Mouse (Mus musculus) induced T-regulatory cell, adult 2 months (primary cell): ENCODE results near the gene Acp7.
"Not testable (repeated sequence)": the region's sequence is repeated elsewhere in the genome, so short reads cannot be mapped to it uniquely, and the experiment has no call there.

Source experiments
- DNase-seq: peaks from one replicate; pipeline ENCODE4 v3.0.0-alpha.2; 2012; ENCODE audit warnings: low read depth

Acp7 gene

DNA sequence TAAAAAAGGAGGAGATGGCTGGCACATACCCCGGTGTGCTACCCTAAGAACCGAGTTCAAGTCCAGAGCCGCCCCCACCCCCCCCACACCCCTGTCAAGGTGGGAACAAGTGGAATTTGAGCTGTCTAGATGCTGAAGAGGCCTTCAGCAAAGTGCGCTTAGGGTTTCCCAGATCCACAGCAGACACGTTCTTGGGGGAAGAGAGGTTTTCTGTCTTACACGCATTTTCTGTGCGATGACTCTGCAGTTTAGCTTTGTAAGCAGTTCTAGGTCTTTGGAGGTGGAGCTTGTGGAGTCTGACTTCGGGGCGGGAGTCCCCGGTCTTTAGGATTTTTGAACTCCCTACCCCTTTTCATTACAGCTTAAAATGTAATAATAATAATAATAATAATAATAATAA is at the start of gene Acp7:
Gene Acp7, minus strand, starts transcription at position 260 of the 400 bp plus-strand sequence.
- no peak for DNase-seq

GRCm38 (mm10) chr7:28677624-28678023 is 46.5 kb upstream of the Acp7 start:
- no peak for DNase-seq

DNA sequence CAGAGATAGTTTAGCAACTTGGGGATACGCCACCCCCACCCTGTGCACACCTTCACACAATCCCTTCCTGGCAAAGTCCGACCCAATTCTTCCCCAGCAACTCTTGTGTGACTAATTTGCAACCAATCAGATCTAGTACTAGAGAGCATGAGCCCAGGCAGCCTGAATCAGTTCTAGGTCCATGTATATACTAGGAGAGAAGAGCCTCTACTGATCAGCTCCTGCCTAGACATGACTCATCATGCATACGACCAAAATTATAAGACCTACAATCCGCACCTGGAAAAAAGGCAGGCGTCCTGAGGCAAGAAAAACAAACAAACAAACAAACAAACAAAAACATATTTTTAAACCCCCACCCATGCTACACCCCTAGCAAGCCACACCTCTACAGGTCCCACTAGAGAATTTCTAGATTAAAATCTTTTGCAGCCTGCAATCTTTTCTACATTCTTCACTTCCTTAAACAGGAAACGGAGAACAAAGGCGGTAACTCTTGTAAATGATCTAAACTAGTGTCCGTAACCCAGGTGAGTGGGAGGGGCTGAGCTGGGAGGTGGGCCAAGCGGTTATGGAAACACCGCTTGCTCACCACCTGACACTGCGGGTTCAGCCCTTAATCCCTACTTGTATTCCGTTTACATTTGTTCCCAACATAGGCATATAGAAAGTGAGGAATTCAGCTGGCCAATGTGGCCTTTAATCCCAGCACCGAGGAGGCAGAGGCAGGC is 45.8 kb upstream of the Acp7 start:
- DNase-seq, result peak; percentile 76

DNA sequence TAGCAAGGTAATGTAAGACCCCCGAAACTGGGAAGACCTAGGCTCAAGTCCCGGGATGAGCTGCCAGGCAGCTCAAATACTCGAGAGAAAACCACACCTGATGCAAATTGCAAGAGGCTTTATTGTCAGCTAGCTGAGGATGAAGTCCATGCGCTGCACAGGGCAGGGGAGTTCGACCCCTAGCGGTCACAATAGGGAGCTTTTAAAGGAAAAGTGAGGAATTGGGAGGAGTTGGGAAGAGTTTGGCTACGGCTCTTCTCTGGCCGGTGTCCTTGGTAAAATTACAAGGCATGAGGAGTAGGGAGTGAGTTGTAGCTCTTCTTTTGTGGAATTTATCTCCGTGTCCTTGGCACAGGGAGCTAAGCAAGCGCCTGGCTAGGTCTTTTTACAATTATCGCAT is 44.6 kb upstream of the Acp7 start:
- DNase-seq, result no peak

DNA sequence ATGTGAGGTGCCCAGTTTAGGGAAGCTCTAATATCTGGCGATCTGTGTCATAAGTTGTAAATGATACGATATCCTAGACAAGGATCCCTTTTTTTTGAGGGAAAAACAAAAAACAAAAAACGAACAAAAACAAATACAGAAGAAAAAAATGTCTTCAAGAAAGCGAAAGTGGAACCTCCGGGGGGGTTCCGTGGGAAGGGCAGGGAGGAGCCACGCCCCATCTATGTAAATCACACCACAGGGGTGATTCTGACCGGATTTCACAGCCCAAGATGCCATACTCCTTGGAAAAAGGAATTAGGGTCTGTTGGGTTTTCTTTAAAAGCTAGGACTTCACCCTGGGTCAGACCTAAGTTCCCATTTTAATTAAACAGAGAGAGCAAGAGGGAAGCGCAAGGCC is 43.9 kb upstream of the Acp7 start:
- DNase-seq, result peak; percentile 45

DNA sequence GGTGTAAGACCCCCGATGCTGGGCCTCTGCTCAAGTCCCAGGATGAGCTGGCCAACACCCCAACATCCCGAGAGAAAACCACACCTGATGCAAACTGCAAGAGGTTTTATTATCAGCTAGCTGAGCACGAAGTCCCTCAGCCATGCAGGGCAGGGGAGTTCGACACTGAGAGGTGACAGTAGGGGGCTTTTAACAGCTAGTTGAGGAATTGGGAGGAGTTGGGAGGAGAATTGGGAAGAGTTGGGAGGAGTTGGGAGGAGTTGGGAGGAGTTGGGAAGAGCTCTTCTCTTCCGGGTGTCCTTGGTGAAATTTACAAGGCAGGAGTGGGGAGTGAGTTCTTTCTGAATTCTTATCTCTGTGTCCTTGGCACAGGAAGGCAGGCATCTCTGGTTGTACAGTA is 41.7 kb upstream of the Acp7 start:
- DNase-seq, result not testable (repeated sequence)

DNA sequence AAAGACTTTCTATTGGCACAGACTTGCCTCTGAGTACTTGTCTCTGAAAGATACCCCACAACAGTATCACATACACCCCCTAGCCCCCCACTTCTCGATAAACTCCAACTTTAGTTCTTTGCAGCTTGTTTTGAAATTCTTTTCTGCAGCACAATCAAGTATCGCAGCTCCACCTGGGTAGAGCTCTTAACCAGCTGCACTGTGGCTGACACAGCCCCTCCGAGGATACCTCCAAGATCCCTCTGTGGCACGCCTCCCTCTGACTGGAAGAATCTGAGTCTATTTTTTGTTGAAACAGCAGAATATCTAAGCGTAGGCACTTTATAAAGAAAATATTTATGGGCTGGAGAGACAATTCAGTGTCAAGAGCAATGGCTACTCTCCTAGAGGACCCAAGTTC is 41.1 kb upstream of the Acp7 start:
- DNase-seq, result no peak

GRCm38 (mm10) chr7:28671172-28671571 is 40.0 kb upstream of the Acp7 start:
- peak; percentile 63 for DNase-seq

DNA sequence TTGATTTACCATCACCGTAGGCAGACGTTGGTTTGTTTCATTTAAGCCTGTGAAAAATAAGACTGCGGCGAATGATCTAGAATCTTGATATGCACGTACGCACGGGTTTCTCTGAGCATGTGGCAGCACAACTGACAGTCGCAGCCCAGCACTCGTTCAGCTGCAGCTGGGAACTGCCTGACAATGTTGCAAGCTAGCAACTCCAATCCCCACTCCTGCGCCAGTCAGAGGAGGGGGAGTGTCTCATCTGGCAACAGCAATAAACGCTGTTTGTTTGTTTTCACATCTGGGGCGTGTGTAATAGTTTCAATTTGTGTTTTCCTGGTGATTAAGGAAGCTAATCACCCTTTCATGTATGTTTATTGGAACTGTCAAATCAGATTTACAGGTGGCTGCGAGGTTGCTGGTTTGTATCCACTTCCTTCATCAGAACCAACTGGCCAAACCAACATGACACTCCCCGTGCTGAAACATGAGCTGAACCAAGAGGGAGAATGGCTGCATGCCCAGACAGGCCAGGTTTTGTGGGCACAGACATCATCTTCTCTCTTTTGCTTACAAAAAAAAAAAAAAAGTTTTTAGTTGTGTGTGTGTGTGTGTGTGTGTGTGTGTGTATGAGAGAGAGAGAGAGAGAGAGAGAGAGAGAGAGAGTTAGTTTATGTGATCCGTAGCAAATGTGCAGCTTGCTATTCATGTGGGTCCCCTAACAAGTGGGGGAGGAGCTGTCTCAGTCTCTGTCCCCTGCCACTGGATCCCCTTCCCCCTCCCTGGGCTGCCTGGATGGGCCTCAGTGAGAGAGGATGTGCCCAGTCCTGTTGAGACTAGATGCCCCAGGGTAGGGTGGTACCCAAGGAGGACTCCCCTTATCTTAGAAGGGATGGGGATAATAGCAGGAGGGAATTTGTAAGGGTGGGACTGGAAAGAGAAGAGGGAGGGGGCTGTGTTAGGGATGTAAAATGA is 34.8 kb upstream of the Acp7 start:
- DNase-seq, result peak; percentile 72

DNA sequence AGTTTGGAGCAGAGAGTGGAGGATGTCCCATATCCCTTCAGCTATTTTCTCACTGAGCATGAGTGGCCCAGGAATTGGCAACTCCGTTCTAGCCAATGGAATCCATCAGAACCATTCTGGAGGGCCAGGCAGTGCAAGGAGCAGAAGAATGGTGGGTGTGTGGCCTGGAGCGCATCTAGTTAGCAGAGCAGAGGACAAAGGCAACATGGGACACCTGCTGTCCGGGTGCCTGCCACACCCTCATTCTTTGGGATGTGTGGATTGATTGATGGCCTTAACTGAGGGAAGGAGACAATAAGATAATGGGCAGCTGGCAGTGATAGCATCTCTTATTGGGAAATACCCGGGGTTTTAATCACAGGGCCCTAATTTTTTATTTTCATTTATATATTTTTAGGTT is 25.3 kb upstream of the Acp7 start:
- no peak for DNase-seq

GRCm38 (mm10) chr7:28651157-28651556 is 20.0 kb upstream of the Acp7 start:
- DNase-seq, result peak; percentile 57

DNA sequence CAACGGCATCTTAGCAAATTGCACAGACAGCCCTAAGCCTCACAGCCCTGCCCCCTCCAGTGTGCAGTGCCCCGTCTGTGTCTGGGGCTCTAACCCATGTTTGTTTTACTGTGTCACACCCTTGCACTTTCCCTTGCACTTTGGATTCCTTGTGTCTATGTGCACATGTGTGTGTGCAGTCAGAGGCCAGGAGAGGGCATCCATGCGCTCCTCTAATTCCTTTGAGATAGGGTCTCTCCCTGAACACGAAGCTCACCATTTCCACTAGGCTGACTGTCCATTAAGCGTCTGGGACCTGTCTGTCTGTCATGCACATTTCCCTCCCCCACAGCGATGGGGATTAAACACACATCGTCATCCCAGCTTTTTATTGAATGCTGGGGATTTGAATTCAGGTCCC is 15.9 kb upstream of the Acp7 start:
- peak; percentile 34 for DNase-seq

DNA sequence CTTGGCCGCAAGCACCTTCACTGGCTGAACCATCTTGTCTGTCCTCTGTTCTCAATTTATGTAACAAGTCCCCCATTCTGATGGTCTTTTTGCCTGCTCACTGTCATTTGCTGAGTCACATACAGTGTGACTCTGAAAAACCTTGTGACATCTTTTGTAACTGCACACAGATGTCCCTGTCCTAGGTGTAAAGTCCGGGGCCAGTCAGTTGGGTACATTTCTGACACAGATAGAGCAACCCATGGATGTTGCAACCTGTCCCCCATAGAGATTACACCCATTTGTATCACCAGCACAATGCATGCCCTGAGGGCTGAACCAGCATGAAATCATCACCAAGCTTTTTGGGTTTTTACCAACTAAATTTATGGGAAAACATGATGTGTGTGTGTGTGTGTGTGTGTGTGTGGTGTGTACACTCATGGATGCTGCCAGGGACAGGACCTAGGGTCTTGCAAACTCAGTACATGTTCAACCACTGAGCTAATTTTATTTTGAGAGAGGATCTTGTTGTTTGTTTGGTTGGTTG is 14.9 kb upstream of the Acp7 start:
- DNase-seq, result no peak

- DNase-seq, result no peak
Measured at GRCm38 (mm10) chr7:28645366-28645765, 14.2 kb upstream of the Acp7 start.

DNA sequence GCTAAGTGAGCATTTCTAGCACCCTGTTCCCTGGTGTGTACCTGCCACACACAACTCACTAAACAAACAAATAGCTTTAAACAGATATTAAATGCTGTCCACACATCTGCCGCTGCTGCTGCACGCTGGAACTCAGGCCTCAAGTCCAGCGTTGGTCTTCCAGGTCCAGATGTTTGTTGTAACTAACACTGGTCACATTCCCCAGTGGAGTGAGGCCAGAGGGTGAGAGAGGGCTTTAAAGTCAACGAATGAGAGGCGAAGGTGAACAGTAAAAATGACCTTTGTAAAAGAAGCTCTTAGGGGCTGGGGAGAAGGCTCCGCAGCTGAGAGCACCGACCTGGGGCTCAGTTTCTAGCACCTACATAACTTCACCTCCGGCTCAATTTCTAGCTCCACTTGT is 10.4 kb upstream of the Acp7 start:
- DNase-seq, result no peak

DNA sequence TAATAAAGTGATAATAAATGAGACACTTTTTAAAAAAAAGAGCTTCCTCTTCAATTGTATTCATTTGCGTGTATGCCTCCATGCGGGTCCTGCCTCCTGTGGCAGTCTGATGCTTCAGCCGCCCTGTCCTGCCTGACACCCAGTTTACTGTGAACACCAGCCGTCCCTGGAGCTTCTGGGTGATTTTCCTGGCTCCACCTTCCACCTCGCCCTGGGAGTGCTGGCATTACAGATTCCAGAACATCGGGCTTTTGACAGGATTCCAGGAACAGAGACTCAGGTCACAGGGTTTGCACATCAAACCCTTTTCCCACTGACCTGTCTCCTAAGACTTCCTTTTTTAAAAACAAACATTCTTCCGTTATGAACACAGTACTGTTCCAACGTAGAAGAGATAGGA is 6.4 kb upstream of the Acp7 start:
- no peak for DNase-seq

GRCm38 (mm10) chr7:28634128-28634527 is 3.0 kb upstream of the Acp7 start:
- no peak for DNase-seq

- no peak for DNase-seq
Measured at GRCm38 (mm10) chr7:28624791-28625190, 6.3 kb downstream of the Acp7 start.

DNA sequence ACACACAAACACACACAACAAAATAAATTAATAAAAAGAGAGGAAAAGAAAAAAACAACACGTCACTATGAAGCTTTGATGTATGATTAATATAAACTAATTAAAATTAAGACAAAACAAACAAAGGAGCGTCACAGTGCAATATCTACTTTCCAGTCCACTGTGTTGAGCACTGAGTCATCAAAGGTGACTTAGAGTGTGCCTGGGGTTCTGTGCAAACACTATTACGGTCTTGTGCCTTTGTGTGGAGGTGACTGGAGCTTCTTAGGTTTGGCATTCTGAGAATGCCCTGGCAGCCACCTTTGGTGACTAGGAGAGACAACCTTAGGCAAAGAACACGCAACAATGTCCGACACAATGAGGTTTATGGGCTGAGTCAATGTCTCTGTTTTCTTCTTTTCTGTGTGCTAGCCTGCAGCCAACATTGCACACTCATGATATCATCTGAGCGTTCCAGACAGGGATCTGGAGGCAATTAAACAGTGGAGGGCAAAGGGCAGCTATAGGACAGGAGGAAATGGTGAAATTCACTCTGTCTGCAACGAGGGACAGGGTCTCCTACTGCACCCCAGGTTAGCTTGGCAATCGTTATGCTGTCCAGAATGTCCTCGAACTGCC is 11.9 kb downstream of the Acp7 start:
- DNase-seq, result no peak

DNA sequence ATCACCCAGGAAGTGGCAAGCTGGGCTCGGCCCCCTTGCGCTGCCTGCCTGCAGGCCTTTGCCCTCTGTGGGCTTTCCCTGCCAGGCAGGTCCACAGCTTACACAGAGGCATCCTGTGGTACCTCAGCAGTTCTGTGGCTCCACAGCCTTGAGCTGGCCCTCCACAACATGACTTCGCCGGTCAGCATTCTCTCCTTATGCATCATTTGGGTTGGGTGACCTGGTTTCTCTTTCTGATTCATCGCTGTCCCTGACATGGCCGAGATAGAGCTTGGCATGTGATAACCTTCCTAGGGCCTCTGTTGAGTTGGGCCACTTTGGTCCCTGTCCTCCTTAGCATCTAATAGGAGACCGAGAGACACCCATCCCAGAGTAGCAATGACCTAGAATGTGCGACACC is 25.2 kb downstream of the Acp7 start:
- peak; percentile 46 for DNase-seq

DNA sequence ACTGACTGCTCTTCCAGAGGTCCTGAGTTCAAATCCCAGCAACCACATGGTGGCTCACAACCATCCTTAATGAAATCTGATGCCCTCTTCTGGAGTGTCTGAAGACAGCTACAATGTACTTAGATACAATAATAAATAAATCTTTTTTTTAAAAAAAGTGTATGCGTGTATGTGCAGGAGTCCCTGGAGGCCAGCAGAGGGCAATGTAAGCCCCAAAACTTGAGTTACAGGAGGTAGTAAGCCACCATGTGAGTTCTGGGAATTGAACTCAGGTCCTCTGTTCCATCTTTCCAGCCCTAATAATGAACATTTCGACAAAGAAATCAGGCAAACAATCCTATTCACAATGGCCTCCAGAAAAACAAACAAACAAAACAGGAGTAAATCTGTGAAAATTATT is 27.3 kb downstream of the Acp7 start:
- DNase-seq, result peak; percentile 50

DNA sequence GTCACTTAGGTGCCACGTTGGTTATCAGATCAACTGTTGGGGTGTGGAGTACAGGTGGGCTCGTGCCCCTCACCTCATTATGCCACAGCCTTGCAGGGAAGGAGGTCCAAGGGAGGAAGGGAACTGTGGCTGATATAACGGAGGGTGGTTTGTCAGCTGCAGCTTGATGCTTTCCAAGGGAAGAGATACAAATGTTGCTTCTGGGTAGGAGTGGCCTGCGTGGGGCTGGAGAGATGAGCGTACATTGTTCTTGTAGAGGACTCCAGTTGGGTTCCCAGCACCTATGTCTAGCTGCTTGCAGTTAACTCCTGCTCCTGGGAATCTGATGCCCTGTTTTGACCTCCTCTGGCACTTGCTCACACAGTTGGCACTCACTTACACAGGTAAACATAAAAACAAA is 28.0 kb downstream of the Acp7 start:
- DNase-seq, result no peak

DNA sequence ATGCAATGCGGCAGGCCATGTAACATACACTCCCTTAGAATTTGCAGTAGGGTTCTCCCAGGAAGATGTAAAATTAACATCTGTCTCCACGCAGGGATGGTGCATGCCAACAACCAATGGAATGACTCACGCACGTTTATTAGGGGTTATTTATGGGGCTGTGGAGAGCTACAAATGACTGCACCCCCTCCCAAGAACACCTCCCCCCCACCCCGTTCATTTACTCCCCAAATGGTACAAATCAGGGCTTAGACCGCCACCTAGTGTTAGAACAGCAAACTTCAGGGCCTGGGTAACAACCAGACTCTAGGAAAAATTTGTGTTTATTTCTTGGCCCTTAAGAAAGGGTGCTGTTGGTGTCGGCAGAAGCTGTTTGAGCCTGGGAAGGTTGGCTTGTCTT is 29.5 kb downstream of the Acp7 start:
- peak; percentile 84 for DNase-seq
